Mouse (Mus musculus) hindlimb bud, embryonic 11.5 days (tissue): ENCODE data around the gene Ube2k.

Source experiments
- DNase-seq: peaks from one replicate; pipeline ENCODE4 v3.0.0-alpha.2; 2012; ENCODE audit warnings: low read depth, low spot score; ENCODE audit errors: extremely low spot score

Gene Ube2k

GRCm38 (mm10) chr5:65537420-65538071 is 513 bp downstream of the Ube2k start:
- no peak for DNase-seq

DNA sequence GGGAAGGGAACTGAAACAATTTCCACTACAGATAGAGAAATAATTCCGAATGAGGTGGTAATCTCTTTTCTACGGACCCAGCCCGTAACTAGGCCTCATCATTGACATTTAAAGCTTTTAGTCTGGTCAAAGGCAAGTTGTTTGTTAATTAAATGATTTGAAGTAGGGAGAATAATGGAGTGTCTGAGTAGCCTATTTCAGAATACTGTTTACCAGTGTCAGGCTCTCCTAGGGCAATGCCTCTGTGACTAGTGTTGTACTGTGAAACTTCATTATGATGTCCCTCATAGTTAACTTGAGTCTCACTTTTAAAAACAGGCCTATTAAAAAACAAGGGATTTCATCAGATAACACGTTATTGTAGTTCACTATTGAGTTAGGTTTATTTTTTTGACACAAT is 1.1 kb downstream of the Ube2k start:
- peak; percentile 24 for DNase-seq

DNA sequence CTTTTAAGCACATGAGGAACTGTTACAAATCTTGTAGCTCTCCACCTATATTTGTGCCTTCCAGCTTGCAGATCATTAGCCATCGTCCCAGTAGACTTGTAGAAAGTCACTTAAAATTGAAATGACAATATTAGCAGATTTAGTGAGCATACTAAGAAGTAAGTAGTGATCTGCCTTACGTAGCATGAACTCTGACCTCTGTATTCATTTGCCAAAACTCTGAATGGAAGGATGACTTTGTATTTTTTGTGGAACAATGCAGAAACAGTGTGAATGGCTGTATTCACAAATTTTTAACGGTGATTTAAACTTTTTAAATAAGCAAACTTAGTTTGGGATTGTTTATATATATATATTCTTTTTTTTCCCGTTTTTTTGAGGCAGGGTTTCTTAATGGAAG is 1.8 kb downstream of the Ube2k start:
- DNase-seq: no peak

GRCm38 (mm10) chr5:65539786-65540185 is 2.8 kb downstream of the Ube2k start:
- no peak for DNase-seq

DNA sequence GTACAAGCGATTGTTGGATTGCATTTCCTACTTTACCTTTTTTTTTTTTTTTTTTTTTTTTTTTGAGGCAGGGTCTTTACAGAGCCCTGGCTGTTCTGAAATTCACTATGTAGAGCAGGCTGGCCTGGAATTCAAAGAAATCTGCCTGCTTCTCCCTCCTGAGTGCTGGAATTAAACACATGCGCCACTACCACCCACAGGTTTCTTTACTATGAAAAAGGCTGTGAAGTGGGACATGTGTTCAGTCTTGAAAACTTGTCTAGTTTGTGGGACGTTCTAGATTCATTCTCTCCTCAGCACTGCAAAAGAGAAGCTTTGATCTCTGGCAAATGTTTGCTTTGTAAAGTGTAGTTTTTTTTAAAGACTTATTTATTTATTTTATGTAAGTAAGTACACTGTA is 4.9 kb downstream of the Ube2k start:
- no peak for DNase-seq

GRCm38 (mm10) chr5:65543491-65543890 is 6.5 kb downstream of the Ube2k start:
- no peak for DNase-seq

- DNase-seq: no peak
Measured at GRCm38 (mm10) chr5:65544616-65545015, 7.6 kb downstream of the Ube2k start.

DNA sequence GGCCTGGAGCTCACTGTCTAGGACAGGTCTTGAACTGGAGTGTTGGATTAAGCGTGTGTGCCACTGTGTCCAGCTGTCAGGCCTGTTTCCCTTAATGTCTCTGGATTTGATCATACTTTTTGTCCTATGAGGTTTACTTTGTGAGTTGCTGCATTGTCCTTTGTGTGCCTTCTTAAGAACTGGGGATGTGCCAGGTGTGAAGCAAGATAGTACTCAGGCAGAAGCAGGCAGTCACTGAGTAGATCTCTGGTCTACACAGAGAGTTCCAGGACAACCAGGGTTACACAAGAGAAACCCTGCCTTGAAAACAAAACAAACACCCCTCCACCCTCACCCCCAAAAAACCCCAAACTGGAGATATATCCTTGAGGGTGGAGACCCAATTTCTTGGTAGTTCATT is 12.6 kb downstream of the Ube2k start:
- DNase-seq: no peak

DNA sequence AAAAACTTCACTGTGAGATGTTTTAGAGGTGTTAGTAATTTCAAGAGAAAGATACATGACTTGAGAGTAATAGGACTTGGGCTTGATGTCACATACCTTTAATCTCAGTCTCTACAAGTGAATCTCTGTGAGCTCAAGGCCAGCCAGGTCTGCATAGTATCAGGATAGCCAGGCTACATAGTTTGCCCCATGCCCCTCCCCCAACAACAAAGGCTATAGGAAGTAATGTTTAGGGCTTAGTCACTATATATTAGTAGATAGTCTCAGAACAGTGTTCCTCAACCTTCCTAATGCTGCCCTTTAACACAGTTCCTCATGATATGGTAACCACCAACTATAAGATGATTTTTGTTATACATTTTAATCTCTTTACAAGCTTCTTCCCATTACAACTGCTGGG is 20.1 kb downstream of the Ube2k start:
- DNase-seq: no peak

DNA sequence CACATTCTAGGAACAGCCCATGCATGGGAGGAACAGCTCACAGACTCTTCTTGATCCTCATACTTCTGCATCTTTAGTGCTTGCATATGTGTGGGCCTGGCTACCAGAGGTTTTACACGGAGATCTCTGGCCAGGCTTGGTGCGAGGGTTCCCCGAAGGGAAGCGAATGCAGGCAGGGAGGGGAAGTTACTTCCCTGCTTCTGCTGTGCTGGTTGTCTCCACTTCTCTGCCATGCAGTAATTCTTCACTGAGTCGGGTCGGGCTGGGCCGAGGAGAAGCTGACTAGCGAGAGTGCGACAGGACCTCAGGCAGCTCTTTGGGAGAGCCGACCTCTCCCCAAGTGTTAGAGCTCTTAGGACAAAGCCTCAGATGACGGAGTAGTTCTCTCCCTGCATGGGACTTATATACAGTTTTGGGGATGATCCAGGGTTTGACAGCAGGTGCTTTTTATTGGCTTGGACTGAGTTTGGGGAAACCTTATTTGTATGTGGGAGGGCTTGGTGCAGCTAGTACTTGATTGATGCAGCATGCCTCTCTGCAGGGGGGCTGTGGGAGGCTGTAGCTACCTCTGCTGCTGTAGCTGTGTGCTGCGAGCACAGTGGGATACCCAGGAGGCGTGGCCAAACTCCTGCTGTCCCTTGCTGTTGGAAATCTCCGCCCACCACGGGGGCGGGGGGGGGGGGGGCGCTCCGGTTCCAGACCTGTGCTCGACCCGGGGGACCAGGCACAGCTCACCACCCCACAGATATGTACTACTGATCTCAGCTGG is 24.3 kb downstream of the Ube2k start:
- no peak for DNase-seq

DNA sequence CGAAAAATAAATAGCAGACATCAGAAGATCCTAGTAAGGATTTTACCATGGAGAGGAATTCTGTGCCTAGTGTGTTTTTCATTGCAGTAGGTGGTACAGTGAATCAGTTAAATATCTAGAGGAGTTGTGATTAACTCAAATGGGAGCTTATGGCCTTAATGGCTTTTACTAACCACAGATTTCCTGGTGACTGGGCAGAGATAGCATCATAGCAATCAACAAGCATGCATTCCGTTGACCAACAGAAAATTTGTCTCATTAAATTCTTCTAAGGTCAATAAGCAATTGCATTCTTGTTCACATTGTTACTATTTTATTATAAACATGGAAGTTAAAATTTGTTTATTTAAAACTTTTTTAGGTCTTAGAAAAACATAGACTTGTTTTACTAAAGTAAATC is 28.5 kb downstream of the Ube2k start:
- DNase-seq: no peak

DNA sequence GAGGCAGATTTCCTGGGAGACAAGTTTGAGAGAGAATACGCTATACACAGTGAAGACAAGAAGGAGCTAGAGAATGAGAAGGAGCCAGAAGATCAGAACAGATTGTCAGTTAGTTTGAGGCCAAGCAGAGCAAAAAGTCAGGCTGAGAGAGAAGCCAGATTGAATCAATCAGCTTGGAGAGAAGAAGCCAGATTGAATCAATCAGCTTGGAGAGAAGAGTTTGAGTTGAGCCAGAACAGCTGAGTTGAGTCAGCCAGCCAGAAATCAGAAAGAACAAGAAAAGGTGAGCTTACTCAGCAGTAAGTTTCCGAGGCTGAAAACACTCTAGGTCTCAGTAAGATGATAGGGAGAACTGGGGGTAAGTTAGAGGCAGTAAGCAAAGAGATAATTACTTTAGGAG is 37.8 kb downstream of the Ube2k start:
- DNase-seq: no peak

DNA sequence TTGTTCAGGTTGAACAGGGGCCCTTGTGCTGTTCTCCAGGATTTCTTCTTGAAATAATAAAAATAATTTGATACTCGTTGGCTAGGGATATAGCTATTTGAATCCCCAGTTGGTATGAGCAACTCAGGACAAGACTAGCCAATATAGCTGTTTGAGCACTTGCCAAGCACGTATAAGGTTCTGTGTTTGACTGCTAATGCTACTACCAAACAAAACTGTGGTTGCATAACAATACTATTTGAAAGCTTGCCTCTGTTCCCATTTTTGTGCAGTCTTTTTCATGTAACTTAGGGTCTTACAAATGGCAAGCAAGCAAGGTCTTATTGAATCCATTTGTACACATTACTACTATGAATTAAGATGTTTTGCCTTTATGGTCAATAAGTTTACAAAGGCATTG is 38.9 kb downstream of the Ube2k start:
- no peak for DNase-seq

GRCm38 (mm10) chr5:65578545-65578944 is 41.5 kb downstream of the Ube2k start:
- DNase-seq: no peak

DNA sequence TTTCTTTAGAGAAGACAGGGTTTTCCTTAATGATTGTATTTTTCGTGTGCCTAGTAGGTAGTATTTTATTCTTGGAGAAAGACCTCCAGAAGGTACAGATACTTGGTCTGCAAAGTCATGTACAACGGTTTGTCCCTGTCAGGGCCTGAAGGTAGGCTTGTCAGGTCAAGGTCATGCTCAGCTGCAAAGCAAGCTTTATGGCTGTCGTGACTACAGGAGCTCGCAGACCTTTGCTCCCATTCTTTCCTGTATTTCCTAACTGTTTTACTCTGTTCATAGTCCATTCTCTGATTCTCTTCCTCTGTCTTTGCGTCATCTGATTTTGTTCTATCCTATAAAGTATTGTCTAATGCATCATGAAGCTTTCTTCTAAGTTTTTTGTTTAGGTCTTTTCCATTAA is 49.3 kb downstream of the Ube2k start:
- DNase-seq: no peak

GRCm38 (mm10) chr5:65590199-65590598 is 53.2 kb downstream of the Ube2k start:
- no peak for DNase-seq

DNA sequence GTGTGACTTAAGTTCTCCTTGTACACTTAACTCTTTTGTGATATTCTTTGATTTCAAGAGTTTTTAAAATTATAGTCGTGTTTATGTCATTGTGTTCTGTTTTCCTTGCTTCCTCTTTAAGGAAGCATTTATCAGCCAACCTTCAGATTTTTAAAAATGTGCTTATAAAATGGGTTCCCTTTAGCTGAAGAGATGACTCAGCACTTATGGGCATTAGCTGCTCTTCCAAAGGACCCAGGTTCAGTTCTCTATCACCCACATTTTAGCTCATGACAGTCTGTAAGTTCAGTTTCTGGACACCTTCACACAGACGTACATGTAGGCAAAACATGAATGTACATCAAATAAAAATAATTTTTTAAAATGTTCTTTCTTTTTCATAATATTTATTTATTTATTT is 55.4 kb downstream of the Ube2k start:
- no peak for DNase-seq

- DNase-seq: no peak
Measured at GRCm38 (mm10) chr5:65599681-65600080, 62.6 kb downstream of the Ube2k start.

DNA sequence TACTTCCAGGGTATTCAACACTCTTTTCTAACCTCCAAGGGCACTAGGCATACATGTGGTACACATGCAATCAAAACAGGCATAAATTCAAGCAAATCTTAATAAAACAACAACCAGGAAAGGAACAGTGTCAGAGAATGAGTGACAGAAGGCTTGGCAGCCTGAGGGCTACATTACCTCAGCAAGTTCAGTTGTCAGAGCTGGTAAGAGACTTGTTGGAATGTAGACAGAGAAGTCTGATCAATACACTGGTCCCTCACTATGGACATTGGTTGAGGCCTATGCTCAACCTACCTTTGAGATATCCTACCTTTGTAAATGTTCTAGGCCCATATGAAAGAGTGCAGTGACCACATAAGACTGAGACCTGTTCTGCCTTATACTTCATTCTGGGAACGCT is 69.8 kb downstream of the Ube2k start:
- no peak for DNase-seq

DNA sequence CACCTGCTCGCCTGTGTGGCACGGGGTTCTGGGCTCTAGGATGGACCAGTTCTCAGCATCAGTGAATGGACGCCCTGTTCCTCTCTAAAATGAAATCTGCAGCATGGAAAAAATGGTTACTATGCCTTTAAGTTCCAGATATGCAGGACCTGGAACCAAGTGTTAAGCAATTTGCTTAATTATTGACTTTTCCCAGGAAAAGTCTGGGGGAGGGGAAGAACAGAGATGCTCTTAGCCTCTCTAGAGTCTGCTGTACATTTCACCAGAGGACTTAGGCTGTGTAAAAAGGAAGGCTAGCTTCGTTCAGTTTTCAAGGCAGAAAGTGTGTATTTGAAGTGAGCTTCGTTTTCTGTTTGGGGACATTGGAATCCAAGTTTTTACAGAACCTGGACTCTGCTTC is 72.7 kb downstream of the Ube2k start:
- DNase-seq: no peak

DNA sequence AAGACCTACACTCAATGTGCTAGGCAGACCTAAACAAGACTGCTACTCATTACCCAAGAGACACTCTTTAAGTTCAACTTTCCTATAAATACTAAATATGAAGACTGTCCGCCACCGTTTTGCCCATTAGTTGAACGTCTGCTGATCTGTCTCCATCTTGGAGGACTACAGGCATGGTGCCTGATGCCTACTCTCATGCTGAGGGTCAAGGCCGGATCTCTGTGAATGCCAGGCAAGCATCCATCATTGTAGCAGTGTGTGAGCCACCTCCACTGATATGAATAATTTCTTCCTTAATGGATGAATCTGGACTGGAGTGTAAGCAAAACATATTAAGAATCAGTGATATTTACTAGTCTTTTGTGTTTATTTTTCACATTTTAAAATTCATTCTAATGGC is 73.5 kb downstream of the Ube2k start:
- DNase-seq: no peak

GRCm38 (mm10) chr5:65613152-65613924 is 76.3 kb downstream of the Ube2k start:
- DNase-seq: no peak
